Mouse (Mus musculus): ENCODE data around the gene Nfkbie.

The Nfkbie gene

GRCm38 (mm10) chr17:45599446-45600242, 44.1 kb downstream of the Nfkbie start, which contains the start of gene Slc29a1:
Gene Slc29a1 (minus strand): TSS chr17:45599606.
- DNase-seq, result peak; percentile 79

- no peak for DNase-seq
Observed at GRCm38 (mm10) chr17:45600267-45600666, 44.8 kb downstream of the Nfkbie start.

GRCm38 (mm10) chr17:45601325-45601724, 45.8 kb downstream of the Nfkbie start:
- no peak for DNase-seq

DNA sequence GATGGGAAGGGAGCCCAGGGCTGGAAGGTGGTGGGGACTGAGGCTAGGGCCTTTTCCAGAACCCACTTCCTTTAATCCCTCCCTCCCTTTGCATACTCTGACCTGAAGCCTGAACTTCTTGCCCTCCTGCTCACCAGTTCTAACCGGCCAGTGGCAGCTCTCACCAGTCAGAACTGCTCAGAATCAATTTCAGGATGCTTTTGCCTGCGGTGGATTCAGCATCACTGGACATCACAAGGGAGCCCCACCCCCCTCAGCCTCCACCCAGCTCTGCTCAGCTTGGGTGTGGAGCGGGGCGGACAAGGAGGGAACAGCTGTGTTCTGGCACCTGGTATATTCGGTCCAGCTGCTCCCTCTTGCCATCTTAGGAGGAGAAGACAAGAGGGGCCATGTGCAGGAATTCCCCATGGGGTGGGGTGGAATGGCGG, 46.4 kb downstream of the Nfkbie start, which contains the start of gene Mymx:
Gene Mymx, minus strand, starts transcription at position 226 of the 428 bp plus-strand sequence.
- DNase-seq, result peak; percentile 78

DNA sequence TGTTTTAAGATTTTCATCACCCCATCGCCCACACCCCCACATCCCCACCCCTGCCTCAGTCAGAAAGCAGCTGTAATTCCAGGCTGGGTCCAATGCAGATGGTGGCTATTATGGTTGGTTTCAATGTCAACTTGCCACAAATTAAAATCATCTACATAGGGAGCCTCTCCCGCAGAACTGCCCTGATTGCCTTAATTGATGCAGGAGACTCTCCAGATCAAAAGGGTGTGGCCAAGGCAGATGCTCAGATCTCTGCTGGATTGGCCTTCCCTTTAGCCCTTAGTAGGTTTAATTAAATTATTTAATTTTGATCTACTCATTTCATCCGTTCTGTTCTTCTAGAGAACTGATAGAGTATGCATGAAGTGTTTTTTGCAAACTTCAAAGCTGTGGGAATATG, 47.5 kb downstream of the Nfkbie start:
- no peak for DNase-seq

DNA sequence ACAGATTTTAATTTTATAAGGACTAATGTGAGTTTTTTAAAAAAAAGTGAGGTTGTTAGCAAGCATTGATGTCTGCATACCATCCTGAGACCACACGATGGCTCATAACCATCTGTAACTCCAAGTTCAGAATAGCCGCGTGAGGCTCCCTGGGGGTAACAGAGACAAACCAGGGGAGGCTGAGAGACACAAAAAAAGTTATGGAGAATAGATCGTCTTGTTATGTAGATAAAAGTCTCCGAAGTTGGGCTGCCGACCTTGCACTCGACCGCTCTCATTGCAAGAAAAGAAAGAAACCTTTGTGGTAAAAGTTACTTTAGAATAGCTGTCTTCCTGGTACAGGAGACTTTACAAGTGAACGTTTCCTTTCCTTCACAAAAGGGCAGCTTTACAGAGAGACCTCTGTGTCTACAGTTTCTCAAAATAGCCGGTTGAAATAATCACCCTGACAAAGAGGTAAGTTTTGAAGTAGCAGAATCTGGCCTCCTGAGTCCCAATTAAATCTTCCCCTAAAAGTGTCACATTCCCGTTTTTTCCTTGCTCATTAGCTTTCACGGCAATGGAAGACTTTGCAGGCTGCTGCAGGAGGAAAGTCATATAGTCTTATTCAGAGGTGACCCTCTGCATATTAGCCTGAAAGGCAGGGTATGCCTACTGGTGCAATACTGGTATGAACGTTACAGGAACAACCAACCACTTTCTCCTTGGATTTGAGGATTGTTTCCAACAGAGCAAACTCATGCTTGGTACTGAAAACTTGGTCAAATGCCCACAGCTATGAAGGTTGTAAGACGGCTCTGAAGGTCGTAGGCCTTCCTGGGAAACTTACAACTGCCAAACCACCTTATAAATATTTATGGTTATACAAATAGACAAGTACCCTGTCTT, 51.7 kb downstream of the Nfkbie start:
- DNase-seq, result no peak

DNA sequence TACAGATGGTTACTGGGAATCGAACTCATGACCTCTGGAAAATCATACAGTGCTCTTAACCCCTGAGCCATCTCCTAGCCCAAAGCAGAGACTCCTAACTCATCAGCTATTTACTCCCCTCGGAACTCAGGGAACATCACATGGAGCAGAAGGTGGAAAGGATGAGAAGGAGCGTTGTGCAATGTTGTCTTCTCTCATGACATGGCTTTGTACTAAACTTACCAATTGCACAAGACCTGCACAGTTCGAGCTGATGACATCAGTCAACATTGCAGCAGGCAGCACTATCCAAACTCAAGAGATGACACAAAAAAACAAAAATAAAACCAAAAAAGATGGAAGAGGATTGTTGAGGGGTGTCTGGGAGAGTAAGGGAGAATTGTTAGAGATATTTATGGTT, 52.9 kb downstream of the Nfkbie start:
- DNase-seq, result no peak

- no peak for DNase-seq
Observed at GRCm38 (mm10) chr17:45610144-45610866, 54.8 kb downstream of the Nfkbie start.

- DNase-seq, result no peak
Observed at GRCm38 (mm10) chr17:45612008-45612407, 56.5 kb downstream of the Nfkbie start.

All from kidney, adult 18-20 months (tissue).